Mouse (Mus musculus) hindbrain, embryonic 15.5 days (tissue): ENCODE measurements at regions not wholly inside any gene's neighbourhood (a gene's known extent, or its start where the extent isn't known, plus 50 kb on each side); places are given as distances from the start of the nearest gene placed in this dataset.

ENCODE experiments used
- ATAC-seq: fragments of 200-750 bp; cut with Nextera tagmentation; 2 replicates; pipeline ENCODE4 v1.8.0; 2017; ENCODE audit warnings: low read depth, moderate number of reproducible peaks, moderate TSS enrichment; ENCODE audit not compliant: low FRiP score
- H3K27ac ChIP-seq: fragments of 300-500 bp; sonication (generic); replicated peaks from 2 replicates; pipeline ENCODE4 v1.5.1; 2015; ENCODE audit warnings: mild to moderate bottlenecking, inconsistent platforms
- H3K27me3 ChIP-seq: fragments of 300-500 bp; sonication (generic); 2 replicates; pipeline ENCODE4 v1.6.1; 2015; ENCODE audit warnings: control low read depth, inconsistent platforms
- H3K36me3 ChIP-seq: fragments of 300-500 bp; sonication (generic); 2 replicates; pipeline ENCODE4 v1.6.1; 2015; ENCODE audit warnings: control low read depth, inconsistent platforms
- H3K4me1 ChIP-seq: fragments of 300-500 bp; sonication (generic); replicated peaks from 2 replicates; pipeline ENCODE4 v1.6.1; 2015; ENCODE audit warnings: control low read depth, inconsistent platforms
- H3K4me2 ChIP-seq: fragments of 300-500 bp; sonication (generic); 2 replicates; pipeline ENCODE4 v1.6.1; 2015; ENCODE audit warnings: moderate library complexity, mild to moderate bottlenecking, inconsistent platforms
- H3K4me3 ChIP-seq: fragments of 300-500 bp; sonication (generic); 2 replicates; pipeline ENCODE4 v1.5.1; 2015; ENCODE audit warnings: mild to moderate bottlenecking, inconsistent platforms
- H3K9ac ChIP-seq: fragments of 300-500 bp; sonication (generic); 2 replicates; pipeline ENCODE4 v1.6.1; 2015; ENCODE audit warnings: inconsistent platforms
- H3K9me3 ChIP-seq: fragments of 300-500 bp; sonication (generic); 2 replicates; pipeline ENCODE4 v1.6.1; 2016; ENCODE audit warnings: control low read depth, inconsistent platforms
- WGBS: fragments of 180-500 bp; shearing (Covaris S2); methylation state at CpG from one replicate; pipeline ENCODE4 v1.1.7; 2015; 5-methylcytosine and 5-hydroxymethylcytosine counted together

DNA sequence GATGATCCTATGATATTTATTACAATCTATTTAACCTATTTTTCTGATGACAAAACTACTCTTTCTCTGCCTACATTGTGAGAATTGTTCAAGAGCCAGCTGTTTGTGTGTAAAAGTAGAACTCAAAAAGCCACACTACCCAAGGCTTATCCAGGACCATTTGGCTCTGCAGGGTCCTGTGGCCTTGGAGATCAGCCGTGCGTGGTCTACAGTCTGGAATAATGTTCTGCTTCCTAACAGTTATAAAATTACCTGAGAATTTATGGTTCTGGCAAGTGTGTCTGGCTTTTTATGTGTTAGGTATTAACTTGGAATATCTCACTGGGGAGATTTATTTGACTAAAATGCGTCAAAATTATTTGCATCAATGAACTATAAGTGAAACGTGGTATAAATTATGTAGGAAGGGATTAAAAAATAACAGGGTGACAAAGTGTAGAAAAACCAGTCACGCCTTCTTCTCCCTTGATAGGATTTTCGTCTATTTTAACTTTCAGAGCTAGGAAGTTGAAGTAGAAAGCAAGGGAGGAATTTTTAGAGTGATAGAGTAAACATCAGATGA is 1789.0 kb upstream of the Gm7489 start:
- Histone ChIP-seq H3K4me3 (no peak overlapping the region), H3K27me3 (no peaks in the 10 kb centered on the region), H3K4me2 (no peak overlapping the region), H3K9me3 (no peaks in the 10 kb centered on the region), H3K9ac (no peak overlapping the region), H3K27ac (no peak overlapping the region), H3K36me3 (no peaks in the 10 kb centered on the region), H3K4me1 (no peaks in the 10 kb centered on the region)
- no peak for ATAC-seq
- 73% methylated on average over 6 of the region's 6 CpGs for WGBS

DNA sequence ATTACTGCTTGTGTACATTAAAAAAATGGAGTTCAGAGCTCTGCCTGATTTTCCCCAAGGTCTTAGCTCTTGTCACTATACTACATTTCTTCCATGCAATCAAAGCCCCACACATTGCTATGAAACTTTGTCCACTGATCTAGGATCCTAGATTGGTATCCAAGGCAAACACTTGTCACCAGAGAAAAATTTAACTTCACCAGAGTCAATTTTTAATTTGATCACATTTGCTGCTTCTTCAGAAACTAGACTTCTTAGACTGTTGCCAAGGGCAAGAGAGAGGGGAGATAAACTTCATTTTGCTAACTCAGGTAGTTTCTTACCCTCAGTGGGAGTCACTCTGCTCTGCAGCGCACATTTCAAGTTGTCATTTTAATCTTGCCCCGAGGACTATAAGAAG is 1775.9 kb upstream of the Gm7489 start:
- H3K4me3 ChIP-seq: no peak overlapping the region

DNA sequence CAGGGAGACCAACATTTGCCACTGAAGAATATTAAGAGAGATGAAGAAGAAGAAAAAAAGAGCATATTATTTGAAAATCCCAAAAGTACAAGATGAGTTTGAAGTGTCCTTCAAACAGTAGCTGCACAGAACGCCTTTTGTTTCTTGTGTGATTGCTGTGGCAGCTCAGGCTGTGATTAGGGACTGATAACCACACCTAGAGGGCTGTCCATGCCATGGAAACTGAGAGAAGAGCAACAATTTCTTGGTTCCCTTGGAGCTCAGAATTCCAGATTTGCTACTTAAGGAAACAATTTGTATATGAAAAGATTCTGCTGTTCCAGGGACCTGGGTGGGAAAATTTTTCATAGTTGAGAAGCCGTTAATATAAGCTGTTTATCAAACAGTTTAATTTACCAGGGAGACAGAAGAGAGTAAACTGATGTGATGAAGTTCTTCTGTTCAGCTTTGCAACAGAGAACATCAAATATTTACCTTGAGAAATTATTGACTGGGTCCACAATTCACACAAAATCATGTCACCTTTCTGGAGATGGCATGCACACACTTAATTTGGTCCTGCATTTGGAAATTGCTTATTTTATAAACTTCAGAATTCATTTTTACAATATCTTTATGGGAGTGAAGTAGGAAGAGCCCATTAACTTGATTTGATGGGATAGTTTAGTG is 1770.2 kb upstream of the Gm7489 start:
- Histone ChIP-seq H3K4me1 (no peaks in the 10 kb centered on the region), H3K9me3 (no peaks in the 10 kb centered on the region), H3K27ac (no peak overlapping the region), H3K4me2 (no peak overlapping the region), H3K27me3 (no peaks in the 10 kb centered on the region), H3K4me3 (no peak overlapping the region), H3K36me3 (no peaks in the 10 kb centered on the region), H3K9ac (no peak overlapping the region)
- WGBS: 85% methylated on average over 2 of the region's 2 CpGs
- no peak for ATAC-seq

More for the DNA sequence above, 1775.9 kb upstream of the Gm7489 start:
- 94% methylated on average over 2 of the region's 2 CpGs for WGBS
- Histone ChIP-seq H3K27me3 (no peaks in the 10 kb centered on the region), H3K4me1 (no peaks in the 10 kb centered on the region), H3K36me3 (no peaks in the 10 kb centered on the region), H3K27ac (no peak overlapping the region), H3K9me3 (no peaks in the 10 kb centered on the region), H3K4me2 (no peak overlapping the region), H3K9ac (no peak overlapping the region)
- no peak for ATAC-seq

DNA sequence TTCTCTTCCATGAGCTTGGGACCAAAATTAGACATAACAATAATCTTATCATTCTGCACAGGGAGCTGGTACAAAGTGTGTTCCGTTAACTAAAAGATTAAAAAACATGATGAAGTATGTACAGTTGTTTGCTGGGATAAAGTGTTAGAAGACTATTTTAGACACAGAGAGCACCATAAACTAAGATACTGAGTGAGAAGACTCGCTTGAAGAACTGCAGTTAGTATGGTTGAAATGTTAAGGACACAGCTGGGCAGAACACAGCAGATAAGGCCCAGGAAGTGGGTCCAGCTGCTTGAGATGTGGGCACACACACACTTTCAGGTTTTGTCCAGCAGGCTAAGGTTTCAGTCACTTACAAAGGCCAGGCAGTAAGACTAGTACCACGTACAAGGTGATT is 1748.0 kb upstream of the Gm7489 start:
- Histone ChIP-seq H3K4me1 (no peaks in the 10 kb centered on the region), H3K9me3 (no peaks in the 10 kb centered on the region), H3K36me3 (no peaks in the 10 kb centered on the region), H3K4me3 (no peak overlapping the region), H3K9ac (no peak overlapping the region), H3K27ac (no peak overlapping the region), H3K27me3 (no peaks in the 10 kb centered on the region), H3K4me2 (no peak overlapping the region)
- WGBS: 78% methylated on average over 3 of the region's 3 CpGs
- no peak for ATAC-seq

DNA sequence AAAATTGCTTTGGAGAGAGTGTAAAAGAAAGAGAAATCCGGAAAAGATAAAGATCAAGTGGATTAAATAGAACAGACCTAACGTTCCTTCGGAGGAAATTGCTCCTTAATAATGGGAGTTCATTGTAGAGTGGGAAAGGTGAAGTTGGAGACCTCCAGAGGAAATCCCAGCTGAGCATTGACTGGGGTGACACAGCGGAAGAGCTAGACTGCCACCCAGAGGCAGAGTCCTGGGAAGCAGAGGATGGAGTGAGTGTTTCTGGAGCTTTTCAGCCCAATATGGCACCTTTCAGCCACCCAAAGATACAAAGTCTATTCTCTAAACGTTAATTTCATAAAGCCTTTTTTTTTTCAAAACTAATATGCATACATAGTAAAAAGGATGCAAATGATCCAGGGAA is 1731.3 kb upstream of the Gm7489 start:
- no peak overlapping the region for H3K27ac ChIP-seq
- no peaks in the 10 kb centered on the region for H3K9me3 ChIP-seq
- H3K4me1 ChIP-seq: no peaks in the 10 kb centered on the region
- no peak overlapping the region for H3K4me3 ChIP-seq
- ATAC-seq: no peak
- H3K27me3 ChIP-seq: no peaks in the 10 kb centered on the region
- no peak overlapping the region for H3K4me2 ChIP-seq
- no peak overlapping the region for H3K9ac ChIP-seq
- no peaks in the 10 kb centered on the region for H3K36me3 ChIP-seq
- 31% methylated on average over 5 of the region's 5 CpGs for WGBS

DNA sequence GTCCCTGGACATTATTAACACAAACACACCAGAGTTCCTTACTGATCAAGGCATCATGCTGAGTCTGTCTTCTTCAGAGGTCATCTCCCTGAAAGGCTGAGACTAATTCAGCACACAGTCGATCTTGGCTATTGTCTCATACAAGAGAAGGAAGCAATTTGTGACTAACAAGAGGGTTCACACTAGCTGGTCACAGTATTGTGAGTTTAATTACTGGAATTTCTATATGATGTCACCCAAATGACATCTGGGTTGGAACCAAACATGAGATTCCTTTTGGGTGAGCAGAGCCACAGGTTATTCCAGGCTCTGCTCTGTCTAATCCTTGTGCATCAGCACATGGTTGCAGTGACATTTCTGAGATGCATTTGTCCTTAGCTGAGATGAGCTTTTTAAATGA is 1728.9 kb upstream of the Gm7489 start:
- 32% methylated on average over 1 of the region's 1 CpGs for WGBS
- no peaks in the 10 kb centered on the region for H3K27me3 ChIP-seq
- ATAC-seq: no peak
- no peaks in the 10 kb centered on the region for H3K36me3 ChIP-seq
- H3K9me3 ChIP-seq: no peaks in the 10 kb centered on the region
- H3K4me1 ChIP-seq: peaks cover 8% of the 10 kb centered on the region
- no peak overlapping the region for H3K4me3 ChIP-seq
- H3K4me2 ChIP-seq: no peak overlapping the region
- H3K27ac ChIP-seq: no peak overlapping the region
- H3K9ac ChIP-seq: no peak overlapping the region

DNA sequence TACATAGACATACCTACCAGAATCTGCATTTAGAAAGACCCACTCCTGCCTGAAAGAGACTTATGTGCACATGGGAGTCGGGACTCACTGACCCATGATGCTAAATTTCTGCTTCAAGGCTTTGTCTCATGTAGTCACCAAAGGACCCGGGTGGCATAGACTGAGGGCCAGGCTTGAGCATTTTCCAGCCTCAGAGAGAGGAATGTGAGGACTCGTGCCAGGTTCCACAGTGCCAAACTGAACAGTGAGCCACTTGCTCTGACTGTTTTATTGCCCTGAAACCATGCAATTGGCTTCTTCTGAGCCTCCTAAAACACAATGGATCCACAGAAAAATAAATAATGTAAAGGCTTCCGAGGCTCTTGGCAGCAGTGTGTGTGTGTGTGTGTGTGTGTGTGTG is 1727.9 kb upstream of the Gm7489 start:
- ATAC-seq: no peak

DNA sequence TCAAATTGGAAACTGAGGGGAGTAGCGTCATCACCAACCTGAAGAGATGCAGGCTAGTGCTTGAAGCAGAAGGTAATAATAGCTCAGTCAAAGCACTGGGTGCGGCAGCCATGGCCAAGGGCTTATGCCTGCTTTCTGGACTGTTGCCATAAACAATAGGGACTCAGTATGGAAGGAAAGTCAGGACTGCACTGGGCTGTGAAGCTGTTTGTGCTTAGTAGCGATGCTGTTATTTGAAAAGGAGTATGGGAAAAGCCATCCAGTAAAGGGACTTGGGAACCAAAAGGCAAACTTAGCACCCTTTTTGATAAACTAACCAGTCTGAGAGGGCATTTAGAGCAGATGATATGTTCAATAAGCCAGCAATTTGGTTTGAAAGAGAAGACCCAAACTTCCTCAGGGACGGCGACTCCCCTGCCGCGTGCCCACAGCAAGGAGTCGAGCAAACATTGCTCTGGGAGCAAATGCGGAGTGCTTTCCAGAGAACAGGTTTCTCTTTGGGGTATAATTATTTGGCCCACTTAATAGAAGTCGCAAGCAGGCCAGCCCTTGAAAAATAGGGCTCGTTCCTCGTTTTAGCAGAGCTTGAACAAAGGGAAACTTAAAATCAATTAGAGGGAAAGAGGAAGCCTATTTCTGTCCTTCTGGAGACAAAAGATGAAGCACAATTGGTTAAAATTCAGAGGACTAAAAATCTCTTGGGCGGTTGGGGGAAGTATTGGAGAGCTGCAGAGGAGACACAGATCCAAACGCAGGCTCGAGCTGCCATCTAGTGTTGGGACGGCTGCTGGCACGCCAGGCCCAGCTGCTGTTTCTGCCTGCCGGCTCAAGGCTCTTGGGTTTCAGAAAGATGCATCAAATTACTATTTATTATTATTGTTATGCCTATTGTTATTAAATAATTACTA is 1724.3 kb upstream of the Gm7489 start:
- H3K4me1 ChIP-seq: peaks cover 23% of the 10 kb centered on the region
- no peaks in the 10 kb centered on the region for H3K9me3 ChIP-seq
- H3K27me3 ChIP-seq: no peaks in the 10 kb centered on the region
- no peaks in the 10 kb centered on the region for H3K36me3 ChIP-seq
- peak overlapping the region; percentile 71 for H3K27ac ChIP-seq
- peak; percentile 87 for ATAC-seq
- WGBS: 10% methylated on average over 18 of the region's 18 CpGs
- H3K9ac ChIP-seq: peak overlapping the region; percentile 25
- peak overlapping the region; percentile 51 for H3K4me2 ChIP-seq
- peak overlapping the region; percentile 19 for H3K4me3 ChIP-seq

More for the DNA sequence above, 1727.9 kb upstream of the Gm7489 start:
- Histone ChIP-seq H3K4me1 (peaks cover 18% of the 10 kb centered on the region), H3K4me2 (no peak overlapping the region), H3K36me3 (no peaks in the 10 kb centered on the region), H3K4me3 (no peak overlapping the region), H3K27me3 (no peaks in the 10 kb centered on the region), H3K9ac (no peak overlapping the region), H3K27ac (no peak overlapping the region), H3K9me3 (no peaks in the 10 kb centered on the region)
- WGBS: 60% methylated on average over 4 of the region's 4 CpGs

DNA sequence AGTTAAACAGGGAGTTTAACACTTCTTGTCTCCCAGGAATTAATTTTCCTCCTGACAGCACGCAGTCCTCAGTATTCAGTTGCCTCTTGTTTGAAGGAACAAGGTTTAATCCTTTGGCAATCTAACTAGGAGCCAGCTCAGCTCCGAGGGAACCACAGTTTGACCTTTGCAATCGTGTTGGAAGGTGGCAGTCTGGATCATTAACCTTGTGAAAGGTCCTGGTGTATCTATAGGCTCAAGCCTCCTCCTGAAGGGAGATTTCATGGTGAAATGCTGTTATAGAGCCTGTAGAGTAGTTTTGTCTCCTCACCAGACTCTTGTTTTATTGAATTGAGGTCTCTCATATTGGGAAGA is 1723.6 kb upstream of the Gm7489 start:
- ATAC-seq: peak; percentile 46
- Histone ChIP-seq H3K4me2 (no peak overlapping the region), H3K4me1 (peaks cover 23% of the 10 kb centered on the region), H3K27ac (peak overlapping the region; percentile 71), H3K36me3 (no peaks in the 10 kb centered on the region), H3K4me3 (no peak overlapping the region), H3K9me3 (no peaks in the 10 kb centered on the region), H3K9ac (no peak overlapping the region), H3K27me3 (no peaks in the 10 kb centered on the region)
- 14% methylated on average over 3 of the region's 3 CpGs for WGBS

DNA sequence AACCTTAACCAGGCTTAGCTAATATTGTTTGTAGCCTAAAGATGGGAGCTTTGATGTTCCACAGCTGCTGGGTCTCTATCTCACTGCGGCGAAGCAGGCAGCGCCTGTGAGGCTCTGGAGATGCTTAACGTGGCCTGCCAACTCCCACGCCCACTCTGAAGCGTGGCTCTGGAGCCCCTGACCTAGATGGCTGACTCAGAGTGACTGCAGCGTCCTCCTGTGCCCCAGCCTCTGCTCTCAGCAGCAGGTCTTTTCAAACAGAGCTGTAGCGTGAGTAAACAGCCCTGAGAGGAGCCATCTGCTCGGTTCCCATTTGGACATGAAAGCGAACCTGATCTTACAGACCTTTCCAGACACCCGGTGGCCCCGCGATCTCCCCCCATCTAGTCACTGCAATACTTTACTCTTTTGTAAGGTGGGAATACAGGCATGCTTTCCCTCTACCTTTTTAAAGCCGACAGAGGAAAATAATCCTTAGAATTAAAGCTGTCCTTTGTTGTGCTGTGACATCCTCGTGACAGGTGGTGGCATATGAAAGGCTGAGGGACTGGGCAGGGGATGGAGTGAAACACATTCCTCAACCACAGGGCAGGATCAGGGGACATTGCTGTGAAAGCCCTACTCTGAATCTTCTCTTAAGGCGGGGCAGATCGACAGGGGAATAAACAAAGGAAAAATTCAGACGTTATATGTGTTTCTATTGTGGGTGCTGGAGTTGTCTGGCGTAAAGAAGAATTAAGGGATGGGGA is 1723.0 kb upstream of the Gm7489 start:
- 20% methylated on average over 19 of the region's 19 CpGs for WGBS
- no peaks in the 10 kb centered on the region for H3K27me3 ChIP-seq
- H3K9ac ChIP-seq: peak overlapping the region; percentile 1; the same call in 1 of the 2 replicates
- peak; percentile 64 for ATAC-seq
- H3K4me1 ChIP-seq: peaks cover 23% of the 10 kb centered on the region
- peak overlapping the region; percentile 71 for H3K27ac ChIP-seq
- no peak overlapping the region for H3K4me3 ChIP-seq
- H3K4me2 ChIP-seq: peak overlapping the region; percentile 29
- H3K36me3 ChIP-seq: no peaks in the 10 kb centered on the region
- H3K9me3 ChIP-seq: no peaks in the 10 kb centered on the region

DNA sequence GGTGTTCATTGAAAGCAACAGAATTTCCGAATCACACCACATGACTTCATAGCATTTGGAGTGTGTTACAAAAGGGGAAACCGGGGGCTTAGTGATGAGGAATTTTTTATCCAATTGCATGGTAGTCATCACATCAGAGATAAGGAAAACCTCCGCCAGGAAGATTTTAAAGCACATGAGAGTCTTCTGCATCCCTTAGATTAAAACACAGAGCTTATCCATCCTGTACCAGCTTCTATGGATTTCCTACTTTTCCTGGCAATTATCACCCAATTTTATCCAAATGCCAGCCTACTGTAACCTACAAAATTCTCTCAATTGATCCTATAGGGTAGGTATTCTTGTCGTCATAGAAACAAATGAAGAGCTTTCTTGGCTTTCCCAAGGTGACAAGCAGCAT is 1718.6 kb upstream of the Gm7489 start:
- no peak overlapping the region for H3K4me3 ChIP-seq
- H3K9me3 ChIP-seq: no peaks in the 10 kb centered on the region
- WGBS: 91% methylated on average over 4 of the region's 4 CpGs
- no peak overlapping the region for H3K4me2 ChIP-seq
- H3K27me3 ChIP-seq: no peaks in the 10 kb centered on the region
- H3K4me1 ChIP-seq: peaks cover 12% of the 10 kb centered on the region
- no peak overlapping the region for H3K9ac ChIP-seq
- ATAC-seq: no peak
- no peak overlapping the region for H3K27ac ChIP-seq
- H3K36me3 ChIP-seq: no peaks in the 10 kb centered on the region
